9 mouse cellular contexts compared by ENCODE assay signal in genomic region chr14:122453388-122453995, GRCm38 (mm10). TPM values are rescaled to one million over a fixed set of nuclear protein-coding genes. Genes with fewer than 3 reads are reported as not detected.
A peak's percentile ranks its signal among the peaks of the same experiment; 100 is the strongest.
DNase-seq lines count a peak whose midpoint lies in the region; ATAC-seq and TF ChIP-seq lines count a peak whose summit lies in the region.
"Had no signal": no experiment of that assay in that cellular context is flagged by ENCODE, and none has a peak within 500 bp of the region (broad histone marks: within the 10 kb centered on the region; RNA-seq: fewer than 3 reads in every experiment).

No protein-coding gene starts in this region.

- peaks cover 46% of the 10 kb centered on the region for H3K27me3 ChIP-seq in E14TG2a.4 (ENCODE audit: insufficient read depth, low read length)
- peaks cover 82% of the 10 kb centered on the region for H3K27me3 ChIP-seq in embryonic facial prominence, embryonic 10.5 days (replicated peaks; ENCODE audit: low read depth, poor library complexity, severe bottlenecking)
- peaks cover 66% of the 10 kb centered on the region for H3K27me3 ChIP-seq in intestine, embryonic 16.5 days (replicated peaks; ENCODE audit: control insufficient read depth, insufficient read depth, low read length)

- H3K27ac ChIP-seq in embryonic facial prominence, embryonic 10.5 days (replicated peaks) = peak overlapping the region; percentile 73
- no peak overlapping the region for H3K27ac ChIP-seq in intestine, embryonic 16.5 days (ENCODE audit: low read length)

- peak; percentile 48 for DNase-seq in cerebellum, adult 11 months
- peak; percentile 79 for DNase-seq in embryonic facial prominence, embryonic 10.5 days (ENCODE audit: low spot score)
- DNase-seq in urinary bladder, postnatal 4 days (ENCODE audit: low spot score in 2 of 2) = no peak

- H3K9me3 ChIP-seq in E14TG2a.4 (ENCODE audit: low read length) = no peaks in the 10 kb centered on the region
- no peaks in the 10 kb centered on the region for H3K9me3 ChIP-seq in embryonic facial prominence, embryonic 10.5 days
- no peaks in the 10 kb centered on the region for H3K9me3 ChIP-seq in intestine, embryonic 16.5 days (ENCODE audit: control insufficient read depth, low read length)

- H3K9ac ChIP-seq in intestine, embryonic 16.5 days (ENCODE audit: low read depth, low read length) = no peak overlapping the region

- H3K4me2 ChIP-seq in intestine, embryonic 16.5 days (ENCODE audit: low read depth, low read length) = peak overlapping the region; percentile 41

- H3K36me3 ChIP-seq in E14TG2a.4 (ENCODE audit: insufficient read depth, low read length) = peaks cover 20% of the 10 kb centered on the region
- H3K36me3 ChIP-seq in embryonic facial prominence, embryonic 10.5 days (replicated peaks) = no peaks in the 10 kb centered on the region
- H3K36me3 ChIP-seq in intestine, embryonic 16.5 days (ENCODE audit: control insufficient read depth, insufficient read depth, low read length) = no peaks in the 10 kb centered on the region

- H3K4me1 ChIP-seq in E14TG2a.4 (replicated peaks; ENCODE audit: low read depth, low read length) = peaks cover 54% of the 10 kb centered on the region
- peaks cover 45% of the 10 kb centered on the region for H3K4me1 ChIP-seq in embryonic facial prominence, embryonic 10.5 days
- peaks cover 5% of the 10 kb centered on the region; the same call in 1 of the 2 replicates for H3K4me1 ChIP-seq in intestine, embryonic 16.5 days (ENCODE audit: control insufficient read depth, insufficient read depth, low read length)

- WGBS in embryonic facial prominence, embryonic 10.5 days = 3% methylated on average over 32 of the region's 32 CpGs
- 4% methylated on average over 32 of the region's 32 CpGs for WGBS in intestine, embryonic 16.5 days

- peak overlapping the region; percentile 49; the same call in 1 of the 2 replicates for H3K4me3 ChIP-seq in E14TG2a.4 (replicated peaks; ENCODE audit: low read length)
- peak overlapping the region; percentile 40 for H3K4me3 ChIP-seq in embryonic facial prominence, embryonic 10.5 days
- H3K4me3 ChIP-seq in intestine, embryonic 16.5 days (ENCODE audit: low read length) = peak overlapping the region; percentile 32

- ATAC-seq in cerebellum, adult (ENCODE audit: insufficient number of reproducible peaks, low FRiP score, low TSS enrichment) = no peak
- ATAC-seq in intestine, embryonic 16.5 days = no peak
- peak; percentile 68 for ATAC-seq in megakaryocyte-erythroid progenitor cell, adult 5-6 weeks (replicated peaks; ENCODE audit: low FRiP score, low TSS enrichment, poor library complexity, severe bottlenecking)
- ATAC-seq in activated CD4-positive, CD25-positive, alpha-beta regulatory T cell, adult 4 months = no peak

- TF ChIP-seq CTCF in E14TG2a.4 (conservative IDR thresholded peaks at IDR 0.05; ENCODE audit: low read length) = peak; percentile 68

RNA-seq across cellular contexts. Expression of gene Gm5089, which starts 2.6 kb away (rescaled TPM):
- 0.50 and 0.56 TPM in 2 replicates for polyA plus RNA-seq in embryonic facial prominence, embryonic 10.5 days (2016; fragmentation: Nextera tagmentation; extraction: Ambion mirVana)
- not detected in 2 replicates for polyA plus RNA-seq in intestine, embryonic 16.5 days (2015; fragmentation: Nextera tagmentation; extraction: Ambion mirVana)
- total RNA-seq in megakaryocyte-erythroid progenitor cell, adult 5-6 weeks (2014; fragmentation: Nextera tagmentation) = not detected in 2 replicates
- not detected in 2 replicates for total RNA-seq in megakaryocyte-erythroid progenitor cell, adult 5-6 weeks (2017)
- polyA plus RNA-seq in activated CD4-positive, CD25-positive, alpha-beta regulatory T cell, adult 4 months (2017; shearing (Covaris generic)) = not detected
- total RNA-seq: neutrophil, adult 5-6 weeks had no signal

RNA-seq across cellular contexts. Expression of gene Zic5, which starts 12.0 kb away (rescaled TPM):
- polyA plus RNA-seq in embryonic facial prominence, embryonic 10.5 days (2016; fragmentation: Nextera tagmentation; extraction: Ambion mirVana) = 6.2 and 6.9 TPM in 2 replicates
- not detected in 2 replicates for polyA plus RNA-seq in intestine, embryonic 16.5 days (2015; fragmentation: Nextera tagmentation; extraction: Ambion mirVana)
- not detected in 2 replicates for total RNA-seq in megakaryocyte-erythroid progenitor cell, adult 5-6 weeks (2014; fragmentation: Nextera tagmentation)
- not detected in 2 replicates for total RNA-seq in megakaryocyte-erythroid progenitor cell, adult 5-6 weeks (2017)
- under 1 TPM in 1 of 2 experiments, not detected in 1; 0.12 TPM for polyA plus RNA-seq in activated CD4-positive, CD25-positive, alpha-beta regulatory T cell, adult 4 months (2017; shearing (Covaris generic))
- total RNA-seq: neutrophil, adult 5-6 weeks had no signal

RNA-seq across cellular contexts. Expression of gene Zic2, which starts 21.7 kb away (rescaled TPM):
- 2.2 and 2.4 TPM in 2 replicates for polyA plus RNA-seq in embryonic facial prominence, embryonic 10.5 days (2016; fragmentation: Nextera tagmentation; extraction: Ambion mirVana)
- polyA plus RNA-seq in intestine, embryonic 16.5 days (2015; fragmentation: Nextera tagmentation; extraction: Ambion mirVana) = not detected in 2 replicates
- total RNA-seq in megakaryocyte-erythroid progenitor cell, adult 5-6 weeks (2014; fragmentation: Nextera tagmentation) = not detected in 2 replicates
- total RNA-seq in megakaryocyte-erythroid progenitor cell, adult 5-6 weeks (2017) = not detected in 2 replicates
- polyA plus RNA-seq in activated CD4-positive, CD25-positive, alpha-beta regulatory T cell, adult 4 months (2017; shearing (Covaris generic)) = not detected
- total RNA-seq: neutrophil, adult 5-6 weeks had no signal

RNA-seq across cellular contexts. Expression of gene Gm10837, which starts 36.9 kb away (rescaled TPM):
- polyA plus RNA-seq in embryonic facial prominence, embryonic 10.5 days (2016; fragmentation: Nextera tagmentation; extraction: Ambion mirVana) = 0.31 TPM in 1 of 2 replicates, not detected in the other
- not detected in 2 replicates for polyA plus RNA-seq in intestine, embryonic 16.5 days (2015; fragmentation: Nextera tagmentation; extraction: Ambion mirVana)
- not detected in 2 replicates for total RNA-seq in megakaryocyte-erythroid progenitor cell, adult 5-6 weeks (2014; fragmentation: Nextera tagmentation)
- not detected in 2 replicates for total RNA-seq in megakaryocyte-erythroid progenitor cell, adult 5-6 weeks (2017)
- polyA plus RNA-seq in activated CD4-positive, CD25-positive, alpha-beta regulatory T cell, adult 4 months (2017; shearing (Covaris generic)) = not detected
- total RNA-seq: neutrophil, adult 5-6 weeks had no signal

Comparison
In these comparisons a context has a peak if more than half of its experiments do, and no peak if none do; other contexts are left out.
1. DNase-seq: peak in cerebellum, adult 11 months (single experiment) and embryonic facial prominence, embryonic 10.5 days (single experiment); none in urinary bladder, postnatal 4 days (0 of 2).
2. Peak in every context shown above with its lines, with median percentiles within 50 percentile points of each other: H3K4me3 ChIP-seq.